Mouse (Mus musculus): ENCODE measurements around the gene Mettl24. TPM values are rescaled to one million over a fixed set of nuclear protein-coding genes. Genes with fewer than 3 reads are reported as not detected.

The Mettl24 gene
- polyA plus RNA-seq, 1 experiment from 2014 or later, result 1.2 TPM

- H3K9me3 ChIP-seq (ENCODE audit: control insufficient read depth, low read length), result no peaks in the 10 kb centered on the region
- H3K27ac ChIP-seq (ENCODE audit: low read depth, low read length), result no peak overlapping the region
- H3K4me3 ChIP-seq (ENCODE audit: low read depth, low read length), result no peak overlapping the region
- WGBS, result 74% methylated on average over 3 of the region's 3 CpGs
- no peaks in the 10 kb centered on the region for H3K27me3 ChIP-seq (ENCODE audit: control insufficient read depth, insufficient read depth, low read length)
- no peaks in the 10 kb centered on the region for H3K36me3 ChIP-seq (ENCODE audit: control insufficient read depth, insufficient read depth, low read length)
- H3K4me1 ChIP-seq (replicated peaks; ENCODE audit: control insufficient read depth, insufficient read depth, low read length), result no peaks in the 10 kb centered on the region
- no peak for DNase-seq (ENCODE audit: low spot score)
- H3K4me2 ChIP-seq (ENCODE audit: low read depth, low read length, severe bottlenecking), result no peak overlapping the region
- no peak for ATAC-seq (replicated peaks; ENCODE audit: low FRiP score)
- H3K9ac ChIP-seq (ENCODE audit: low read length), result no peak overlapping the region
These were observed 50.2 kb downstream of the Mettl24 start for GRCm38 (mm10) chr10:40733291-40733690.

- no peak for ATAC-seq (replicated peaks; ENCODE audit: low FRiP score)
- H3K4me2 ChIP-seq (ENCODE audit: low read depth, low read length, severe bottlenecking), result no peak overlapping the region
- no peaks in the 10 kb centered on the region for H3K4me1 ChIP-seq (replicated peaks; ENCODE audit: control insufficient read depth, insufficient read depth, low read length)
- DNase-seq (ENCODE audit: low spot score), result no peak
- H3K9me3 ChIP-seq (ENCODE audit: control insufficient read depth, low read length), result no peaks in the 10 kb centered on the region
- H3K27ac ChIP-seq (ENCODE audit: low read depth, low read length), result no peak overlapping the region
- H3K36me3 ChIP-seq (ENCODE audit: control insufficient read depth, insufficient read depth, low read length), result no peaks in the 10 kb centered on the region
- no peaks in the 10 kb centered on the region for H3K27me3 ChIP-seq (ENCODE audit: control insufficient read depth, insufficient read depth, low read length)
- H3K9ac ChIP-seq (ENCODE audit: low read length), result no peak overlapping the region
- H3K4me3 ChIP-seq (ENCODE audit: low read depth, low read length), result no peak overlapping the region
- 87% methylated on average over 6 of the region's 6 CpGs for WGBS
These were observed 53.1 kb downstream of the Mettl24 start for GRCm38 (mm10) chr10:40736172-40736571.

- Histone ChIP-seq H3K27ac (ENCODE audit: low read depth, low read length) (no peak overlapping the region), H3K36me3 (ENCODE audit: control insufficient read depth, insufficient read depth, low read length) (no peaks in the 10 kb centered on the region), H3K4me3 (ENCODE audit: low read depth, low read length) (no peak overlapping the region), H3K27me3 (ENCODE audit: control insufficient read depth, insufficient read depth, low read length) (no peaks in the 10 kb centered on the region), H3K9ac (ENCODE audit: low read length) (no peak overlapping the region), H3K4me1 (replicated peaks; ENCODE audit: control insufficient read depth, insufficient read depth, low read length) (no peaks in the 10 kb centered on the region), H3K9me3 (ENCODE audit: control insufficient read depth, low read length) (no peaks in the 10 kb centered on the region), H3K4me2 (ENCODE audit: low read depth, low read length, severe bottlenecking) (no peak overlapping the region)
- DNase-seq (ENCODE audit: low spot score) (no peak), ATAC-seq (replicated peaks; ENCODE audit: low FRiP score) (no peak)
- 86% methylated on average over 22 of the region's 22 CpGs for WGBS
These were observed 54.4 kb downstream of the Mettl24 start for GRCm38 (mm10) chr10:40737274-40738112.

GRCm38 (mm10) chr10:40740696-40741095 is 57.6 kb downstream of the Mettl24 start:
- Histone ChIP-seq H3K27ac (ENCODE audit: low read depth, low read length) (no peak overlapping the region), H3K4me2 (ENCODE audit: low read depth, low read length, severe bottlenecking) (no peak overlapping the region), H3K4me1 (replicated peaks; ENCODE audit: control insufficient read depth, insufficient read depth, low read length) (no peaks in the 10 kb centered on the region), H3K4me3 (ENCODE audit: low read depth, low read length) (no peak overlapping the region), H3K27me3 (ENCODE audit: control insufficient read depth, insufficient read depth, low read length) (no peaks in the 10 kb centered on the region), H3K9ac (ENCODE audit: low read length) (no peak overlapping the region), H3K9me3 (ENCODE audit: control insufficient read depth, low read length) (no peaks in the 10 kb centered on the region), H3K36me3 (ENCODE audit: control insufficient read depth, insufficient read depth, low read length) (no peaks in the 10 kb centered on the region)
- 62% methylated on average over 3 of the region's 3 CpGs for WGBS
- ATAC-seq (replicated peaks; ENCODE audit: low FRiP score) (no peak), DNase-seq (ENCODE audit: low spot score) (no peak)

GRCm38 (mm10) chr10:40750293-40751047 is 67.4 kb downstream of the Mettl24 start:
- Histone ChIP-seq H3K9me3 (ENCODE audit: control insufficient read depth, low read length) (no peaks in the 10 kb centered on the region), H3K4me1 (replicated peaks; ENCODE audit: control insufficient read depth, insufficient read depth, low read length) (no peaks in the 10 kb centered on the region), H3K9ac (ENCODE audit: low read length) (no peak overlapping the region), H3K27me3 (ENCODE audit: control insufficient read depth, insufficient read depth, low read length) (no peaks in the 10 kb centered on the region), H3K4me3 (ENCODE audit: low read depth, low read length) (no peak overlapping the region), H3K27ac (ENCODE audit: low read depth, low read length) (no peak overlapping the region), H3K36me3 (ENCODE audit: control insufficient read depth, insufficient read depth, low read length) (no peaks in the 10 kb centered on the region), H3K4me2 (ENCODE audit: low read depth, low read length, severe bottlenecking) (no peak overlapping the region)
- WGBS, result 81% methylated on average over 10 of the region's 10 CpGs
- no peak for DNase-seq (ENCODE audit: low spot score)
- ATAC-seq (replicated peaks; ENCODE audit: low FRiP score), result no peak

- no peaks in the 10 kb centered on the region for H3K4me1 ChIP-seq (replicated peaks; ENCODE audit: control insufficient read depth, insufficient read depth, low read length)
- DNase-seq (ENCODE audit: low spot score) (no peak), ATAC-seq (replicated peaks; ENCODE audit: low FRiP score) (no peak)
- WGBS, result 77% methylated on average over 13 of the region's 13 CpGs
- no peaks in the 10 kb centered on the region for H3K27me3 ChIP-seq (ENCODE audit: control insufficient read depth, insufficient read depth, low read length)
- no peaks in the 10 kb centered on the region for H3K36me3 ChIP-seq (ENCODE audit: control insufficient read depth, insufficient read depth, low read length)
- H3K27ac ChIP-seq (ENCODE audit: low read depth, low read length), result no peak overlapping the region
- H3K9ac ChIP-seq (ENCODE audit: low read length), result no peak overlapping the region
- H3K4me2 ChIP-seq (ENCODE audit: low read depth, low read length, severe bottlenecking), result no peak overlapping the region
- no peaks in the 10 kb centered on the region for H3K9me3 ChIP-seq (ENCODE audit: control insufficient read depth, low read length)
- H3K4me3 ChIP-seq (ENCODE audit: low read depth, low read length), result no peak overlapping the region
These were observed 68.1 kb downstream of the Mettl24 start for GRCm38 (mm10) chr10:40751157-40751556.

GRCm38 (mm10) chr10:40753036-40753435 is 70.0 kb downstream of the Mettl24 start:
- no peaks in the 10 kb centered on the region for H3K27me3 ChIP-seq (ENCODE audit: control insufficient read depth, insufficient read depth, low read length)
- H3K9me3 ChIP-seq (ENCODE audit: control insufficient read depth, low read length), result no peaks in the 10 kb centered on the region
- WGBS, result 76% methylated on average over 3 of the region's 3 CpGs
- no peak for ATAC-seq (replicated peaks; ENCODE audit: low FRiP score)
- H3K4me1 ChIP-seq (replicated peaks; ENCODE audit: control insufficient read depth, insufficient read depth, low read length), result no peaks in the 10 kb centered on the region
- no peaks in the 10 kb centered on the region for H3K36me3 ChIP-seq (ENCODE audit: control insufficient read depth, insufficient read depth, low read length)
- DNase-seq (ENCODE audit: low spot score), result no peak
- H3K4me2 ChIP-seq (ENCODE audit: low read depth, low read length, severe bottlenecking), result no peak overlapping the region
- H3K4me3 ChIP-seq (ENCODE audit: low read depth, low read length), result no peak overlapping the region
- H3K27ac ChIP-seq (ENCODE audit: low read depth, low read length), result no peak overlapping the region
- no peak overlapping the region for H3K9ac ChIP-seq (ENCODE audit: low read length)

- Histone ChIP-seq H3K4me1 (replicated peaks; ENCODE audit: control insufficient read depth, insufficient read depth, low read length) (no peaks in the 10 kb centered on the region), H3K9ac (ENCODE audit: low read length) (no peak overlapping the region), H3K4me3 (ENCODE audit: low read depth, low read length) (no peak overlapping the region), H3K27me3 (ENCODE audit: control insufficient read depth, insufficient read depth, low read length) (no peaks in the 10 kb centered on the region), H3K4me2 (ENCODE audit: low read depth, low read length, severe bottlenecking) (no peak overlapping the region), H3K9me3 (ENCODE audit: control insufficient read depth, low read length) (no peaks in the 10 kb centered on the region), H3K36me3 (ENCODE audit: control insufficient read depth, insufficient read depth, low read length) (no peaks in the 10 kb centered on the region), H3K27ac (ENCODE audit: low read depth, low read length) (no peak overlapping the region)
- WGBS, result 81% methylated on average over 11 of the region's 11 CpGs
- no peak for DNase-seq (ENCODE audit: low spot score)
- ATAC-seq (replicated peaks; ENCODE audit: low FRiP score), result no peak
These were observed 75.3 kb downstream of the Mettl24 start for GRCm38 (mm10) chr10:40758171-40759010.

Measured in forebrain, embryonic 11.5 days (tissue).